Mouse (Mus musculus) heart, adult 2 months (tissue): ENCODE data around the gene Gpr180.

Experiments used
- CTCF ChIP-seq: fragments of 200-600 bp; IDR thresholded peaks from 2 replicates; pipeline ENCODE4 v1.8.1; 2022; ENCODE audit warnings: antibody characterized with exemption, mild to moderate bottlenecking, moderate library complexity
- EP300 ChIP-seq: fragments of 200-500 bp; IDR thresholded peaks from 2 replicates; pipeline ENCODE4 v1.6.1; 2011; ENCODE audit warnings: low read depth, low read length, control low read depth; ENCODE audit not compliant: insufficient read depth
- POLR2A ChIP-seq: fragments of 200-500 bp; IDR thresholded peaks from 2 replicates; pipeline ENCODE4 v1.6.1; 2011; ENCODE audit warnings: mild to moderate bottlenecking, low read depth, low read length, control low read depth; ENCODE audit not compliant: insufficient read depth

- TF ChIP-seq POLR2A, result no peak
- no peak for TF ChIP-seq EP300
- TF ChIP-seq CTCF, result no peak
Observed at GRCm38 (mm10) chr14:118089806-118090392, 47.1 kb upstream of the Gpr180 start.
